Mouse (Mus musculus) forebrain, embryonic 10.5 days (tissue): ENCODE measurements around the gene Zfp988. TPM values are rescaled to one million over a fixed set of nuclear protein-coding genes. Genes with fewer than 3 reads are reported as not detected.
"Not testable (repeated sequence)": the region's sequence is repeated elsewhere in the genome, so short reads cannot be mapped to it uniquely, and the experiment has no call there.

Experiments
- DNase-seq: peaks from one replicate; pipeline ENCODE4 v3.0.0-alpha.2; 2017; ENCODE audit warnings: low spot score; ENCODE audit errors: extremely low spot score
- H3K27ac ChIP-seq: fragments of 300-500 bp; sonication (generic); 2 replicates; pipeline ENCODE4 v1.5.1; 2016; ENCODE audit warnings: mild to moderate bottlenecking
- H3K27me3 ChIP-seq: fragments of 300-500 bp; sonication (generic); 2 replicates; pipeline ENCODE4 v1.6.1; 2016; ENCODE audit warnings: mild to moderate bottlenecking; ENCODE audit not compliant: poor library complexity, severe bottlenecking
- H3K36me3 ChIP-seq: fragments of 300-500 bp; sonication (generic); replicated peaks from 2 replicates; pipeline ENCODE4 v1.6.1; 2016; ENCODE audit warnings: mild to moderate bottlenecking, moderate library complexity
- H3K4me1 ChIP-seq: fragments of 300-500 bp; sonication (generic); 2 replicates; pipeline ENCODE4 v1.6.1; 2016
- H3K4me3 ChIP-seq: fragments of 300-500 bp; sonication (generic); 2 replicates; pipeline ENCODE4 v1.5.1; 2016; ENCODE audit warnings: mild to moderate bottlenecking, moderate library complexity
- H3K9me3 ChIP-seq: fragments of 300-500 bp; sonication (generic); 2 replicates; pipeline ENCODE4 v1.6.1; 2016; ENCODE audit warnings: mild to moderate bottlenecking, moderate library complexity
- WGBS: fragments of 180-500 bp; shearing (Covaris S2); methylation state at CpG from one replicate; pipeline ENCODE4 v1.1.7; 2016; 5-methylcytosine and 5-hydroxymethylcytosine counted together
- polyA plus RNA-seq: library from polyadenylated mRNA; unstranded; fragments of >200 nt; fragmentation: Nextera tagmentation; extraction: Ambion mirVana; gene quantifications from 2 replicates; pipeline ENCODE4 v1.2.1, GENCODE M21; 2016

Gene Zfp988
- polyA plus RNA-seq, 1 experiment from 2014 or later: not detected

GRCm38 (mm10) chr4:147348401-147348800 lies 42.9 kb downstream of the Zfp988 start:
- H3K4me3 ChIP-seq, H3K27ac ChIP-seq, H3K27me3 ChIP-seq, H3K4me1 ChIP-seq, DNase-seq, H3K36me3 ChIP-seq: not testable (repeated sequence)
- 82% methylated on average over 2 of the region's 2 CpGs for WGBS
- peaks cover 82% of the 10 kb centered on the region for H3K9me3 ChIP-seq

- H3K4me1 ChIP-seq, H3K27ac ChIP-seq, H3K36me3 ChIP-seq, H3K4me3 ChIP-seq, H3K27me3 ChIP-seq: not testable (repeated sequence)
- 92% methylated on average over 18 of the region's 19 CpGs for WGBS
- peak; percentile 13 for DNase-seq
- H3K9me3 ChIP-seq: peaks cover 75% of the 10 kb centered on the region
Observed at GRCm38 (mm10) chr4:147348906-147349686, 43.6 kb downstream of the Zfp988 start.

- H3K27ac ChIP-seq, H3K4me3 ChIP-seq, H3K4me1 ChIP-seq, H3K27me3 ChIP-seq, H3K36me3 ChIP-seq: not testable (repeated sequence)
- peak; percentile 13 for DNase-seq
- 85% methylated on average over 9 of the region's 9 CpGs for WGBS
- H3K9me3 ChIP-seq: peaks cover 74% of the 10 kb centered on the region
Observed at GRCm38 (mm10) chr4:147349687-147350415, 44.4 kb downstream of the Zfp988 start.

- H3K4me1 ChIP-seq, H3K27me3 ChIP-seq, H3K36me3 ChIP-seq, H3K4me3 ChIP-seq, H3K27ac ChIP-seq: not testable (repeated sequence)
- 89% methylated on average over 2 of the region's 2 CpGs for WGBS
- DNase-seq: peak; percentile 14
- peaks cover 68% of the 10 kb centered on the region for H3K9me3 ChIP-seq
Observed at GRCm38 (mm10) chr4:147350541-147350940, 45.1 kb downstream of the Zfp988 start.

- H3K27me3 ChIP-seq: not testable (repeated sequence)
Observed at GRCm38 (mm10) chr4:147351376-147351980, 46.0 kb downstream of the Zfp988 start.

GRCm38 (mm10) chr4:147353626-147354025 lies 48.2 kb downstream of the Zfp988 start:
- H3K9me3 ChIP-seq: peaks cover 44% of the 10 kb centered on the region
- H3K27ac ChIP-seq, H3K4me3 ChIP-seq, H3K4me1 ChIP-seq, H3K27me3 ChIP-seq, DNase-seq, H3K36me3 ChIP-seq: not testable (repeated sequence)
- WGBS: 91% methylated on average over 4 of the region's 4 CpGs

More at GRCm38 (mm10) chr4:147351376-147351980, 46.0 kb downstream of the Zfp988 start:
- not testable (repeated sequence) for H3K27ac ChIP-seq, H3K4me3 ChIP-seq, H3K36me3 ChIP-seq, H3K4me1 ChIP-seq
- H3K9me3 ChIP-seq: peaks cover 62% of the 10 kb centered on the region
- WGBS: 87% methylated on average over 10 of the region's 13 CpGs
- DNase-seq: peak; percentile 13

- not testable (repeated sequence) for H3K4me1 ChIP-seq, H3K36me3 ChIP-seq, DNase-seq, H3K27ac ChIP-seq, H3K4me3 ChIP-seq, H3K27me3 ChIP-seq
- no CpG with 5 or more reads among the region's 3 CpGs for WGBS
- peaks cover 20% of the 10 kb centered on the region for H3K9me3 ChIP-seq
Observed at GRCm38 (mm10) chr4:147356042-147356441, 50.6 kb downstream of the Zfp988 start.

GRCm38 (mm10) chr4:147357195-147357594 lies 51.7 kb downstream of the Zfp988 start:
- no CpG with 5 or more reads among the region's 2 CpGs for WGBS
- not testable (repeated sequence) for DNase-seq, H3K27me3 ChIP-seq, H3K27ac ChIP-seq, H3K4me1 ChIP-seq, H3K36me3 ChIP-seq, H3K4me3 ChIP-seq
- peaks cover 14% of the 10 kb centered on the region; the same call in 1 of the 2 replicates for H3K9me3 ChIP-seq

GRCm38 (mm10) chr4:147361003-147361402 lies 55.5 kb downstream of the Zfp988 start, which contains the start of gene Zfp978:
Gene Zfp978, plus strand, starts transcription at chr4:147361303.
- H3K27ac ChIP-seq, DNase-seq, H3K36me3 ChIP-seq, H3K9me3 ChIP-seq, H3K4me3 ChIP-seq, H3K4me1 ChIP-seq, H3K27me3 ChIP-seq: not testable (repeated sequence)
- WGBS: no CpG with 5 or more reads among the region's 6 CpGs

- not testable (repeated sequence) for H3K9me3 ChIP-seq, H3K27me3 ChIP-seq, H3K36me3 ChIP-seq, DNase-seq, H3K27ac ChIP-seq, H3K4me3 ChIP-seq, H3K4me1 ChIP-seq
- no CpG with 5 or more reads among the region's 1 CpGs for WGBS
Observed at GRCm38 (mm10) chr4:147361872-147362271, 56.4 kb downstream of the Zfp988 start.

GRCm38 (mm10) chr4:147369564-147369963 lies 64.1 kb downstream of the Zfp988 start:
- WGBS: no CpG with 5 or more reads among the region's 2 CpGs
- H3K4me3 ChIP-seq, H3K9me3 ChIP-seq, H3K36me3 ChIP-seq, H3K27ac ChIP-seq, DNase-seq, H3K4me1 ChIP-seq, H3K27me3 ChIP-seq: not testable (repeated sequence)

GRCm38 (mm10) chr4:147383199-147383598 lies 77.7 kb downstream of the Zfp988 start:
- H3K27ac ChIP-seq, H3K4me3 ChIP-seq, H3K9me3 ChIP-seq, H3K36me3 ChIP-seq, DNase-seq, H3K4me1 ChIP-seq, H3K27me3 ChIP-seq: not testable (repeated sequence)
- 87% methylated on average over 3 of the region's 4 CpGs for WGBS
